Mouse (Mus musculus) small intestine, adult 2 months (tissue): Measurements from ENCODE around the gene Rara. TPM values are rescaled to one million over a fixed set of nuclear protein-coding genes. Genes with fewer than 3 reads are reported as not detected.

Experiments
- H3K27ac ChIP-seq: fragments of 200-500 bp; 2 replicates; pipeline ENCODE4 v1.5.1; 2012; ENCODE audit warnings: low read depth, low read length, control low read depth, inconsistent platforms; ENCODE audit not compliant: insufficient read depth
- H3K27me3 ChIP-seq: fragments of 200-500 bp; 2 replicates; pipeline ENCODE4 v1.6.1; 2012; ENCODE audit warnings: mild to moderate bottlenecking, moderate library complexity, low read length, inconsistent platforms; ENCODE audit not compliant: control insufficient read depth, insufficient read depth
- H3K36me3 ChIP-seq: fragments of 200-500 bp; 2 replicates; pipeline ENCODE4 v1.6.1; 2012; ENCODE audit warnings: mild to moderate bottlenecking, low read length, control low read depth, inconsistent platforms; ENCODE audit not compliant: control insufficient read depth, insufficient read depth
- H3K4me1 ChIP-seq: fragments of 200-500 bp; 2 replicates; pipeline ENCODE4 v1.6.1; 2012; ENCODE audit warnings: low read length, inconsistent platforms, mixed read lengths; ENCODE audit not compliant: control insufficient read depth, insufficient read depth, insufficient read length
- H3K4me3 ChIP-seq: fragments of 200-500 bp; 2 replicates; pipeline ENCODE4 v1.5.1; 2012; ENCODE audit warnings: low read depth, mild to moderate bottlenecking, control low read depth, inconsistent platforms, low read length, moderate library complexity
- CTCF ChIP-seq: fragments of 200-500 bp; IDR thresholded peaks from 2 replicates; pipeline ENCODE4 v1.5.1; 2012; ENCODE audit warnings: low read depth, mild to moderate bottlenecking, control low read depth, inconsistent platforms, low read length, moderate library complexity, mixed read lengths; ENCODE audit not compliant: insufficient replicate concordance, insufficient read length; ENCODE audit errors: extremely low read depth
- POLR2A ChIP-seq: fragments of 200-500 bp; IDR thresholded peaks from 2 replicates; pipeline ENCODE4 v1.6.1; 2012; ENCODE audit warnings: low read depth, mild to moderate bottlenecking, control low read depth, inconsistent platforms, low read length, moderate library complexity
- WGBS: fragments of 180-500 bp; shearing (Covaris S2); methylation state at CpG from one replicate; pipeline ENCODE4 v1.1.7; 2018; 5-methylcytosine and 5-hydroxymethylcytosine counted together
- polyA plus RNA-seq: library from polyadenylated mRNA; depleted of rRNA; stranded (reverse); fragments of >200 nt; gene quantifications from 2 replicates; pipeline ENCODE4 v1.2.3, GENCODE M21; 2012

The Rara gene
- polyA plus RNA-seq, 1 experiment: 56.3 TPM

GRCm38 (mm10) chr11:98924633-98925175, 2.9 kb upstream of the Rara start:
- Histone ChIP-seq H3K4me3 (no peak overlapping the region), H3K4me1 (peaks cover 38% of the 10 kb centered on the region), H3K36me3 (no peaks in the 10 kb centered on the region), H3K27me3 (no peaks in the 10 kb centered on the region), H3K27ac (no peak overlapping the region)
- 59% methylated on average over 5 of the region's 5 CpGs for WGBS
- TF ChIP-seq POLR2A (no peak), CTCF (no peak)

- no peak for TF ChIP-seq CTCF
- H3K36me3 ChIP-seq: no peaks in the 10 kb centered on the region
- no peak overlapping the region for H3K4me3 ChIP-seq
- H3K27me3 ChIP-seq: no peaks in the 10 kb centered on the region
- peaks cover 39% of the 10 kb centered on the region for H3K4me1 ChIP-seq
- H3K27ac ChIP-seq: no peak overlapping the region
- 9% methylated on average over 10 of the region's 10 CpGs for WGBS
Observed at GRCm38 (mm10) chr11:98925265-98925721, 2.3 kb upstream of the Rara start.

GRCm38 (mm10) chr11:98925868-98926311, 1.7 kb upstream of the Rara start:
- TF ChIP-seq POLR2A: no peak
- TF ChIP-seq CTCF: no peak
- WGBS: 10% methylated on average over 12 of the region's 12 CpGs
- Histone ChIP-seq H3K4me1 (peaks cover 40% of the 10 kb centered on the region), H3K36me3 (no peaks in the 10 kb centered on the region), H3K27ac (peak overlapping the region; percentile 60), H3K27me3 (no peaks in the 10 kb centered on the region), H3K4me3 (no peak overlapping the region)

- Histone ChIP-seq H3K36me3 (no peaks in the 10 kb centered on the region), H3K4me3 (no peak overlapping the region), H3K27me3 (no peaks in the 10 kb centered on the region), H3K4me1 (peaks cover 43% of the 10 kb centered on the region), H3K27ac (0 out of 2 replicates have a peak overlapping the region, but pooled peaks have one; percentile 60)
- no peak for TF ChIP-seq CTCF
- TF ChIP-seq POLR2A: no peak
- WGBS: 72% methylated on average over 7 of the region's 7 CpGs
Observed at GRCm38 (mm10) chr11:98926553-98926952, 1.1 kb upstream of the Rara start.

- WGBS: 17% methylated on average over 12 of the region's 12 CpGs
- Histone ChIP-seq H3K4me3 (peak overlapping the region; percentile 66), H3K27me3 (no peaks in the 10 kb centered on the region), H3K4me1 (peaks cover 50% of the 10 kb centered on the region), H3K36me3 (no peaks in the 10 kb centered on the region), H3K27ac (no peak overlapping the region)
- TF ChIP-seq POLR2A (no peak), CTCF (no peak)
Observed at GRCm38 (mm10) chr11:98928186-98928893, 722 bp downstream of the Rara start.

GRCm38 (mm10) chr11:98929503-98929902, 1.9 kb downstream of the Rara start:
- H3K4me3 ChIP-seq: no peak overlapping the region
- TF ChIP-seq CTCF (no peak), POLR2A (no peak)
- H3K27ac ChIP-seq: no peak overlapping the region
- no peaks in the 10 kb centered on the region for H3K36me3 ChIP-seq
- WGBS: 49% methylated on average over 9 of the region's 9 CpGs
- peaks cover 56% of the 10 kb centered on the region for H3K4me1 ChIP-seq
- H3K27me3 ChIP-seq: no peaks in the 10 kb centered on the region

- TF ChIP-seq POLR2A: no peak
- no peak for TF ChIP-seq CTCF
- peaks cover 55% of the 10 kb centered on the region for H3K4me1 ChIP-seq
- 37% methylated on average over 7 of the region's 7 CpGs for WGBS
- no peaks in the 10 kb centered on the region for H3K36me3 ChIP-seq
- no peak overlapping the region for H3K4me3 ChIP-seq
- H3K27ac ChIP-seq: no peak overlapping the region
- no peaks in the 10 kb centered on the region for H3K27me3 ChIP-seq
Observed at GRCm38 (mm10) chr11:98930127-98930601, 2.5 kb downstream of the Rara start.
